Mouse (Mus musculus) hindbrain, embryonic 15.5 days (tissue): ENCODE measurements around the gene Ddx54. TPM values are rescaled to one million over a fixed set of nuclear protein-coding genes. Genes with fewer than 3 reads are reported as not detected.

ENCODE experiments used
- ATAC-seq: fragments of 200-750 bp; cut with Nextera tagmentation; 2 replicates; pipeline ENCODE4 v1.8.0; 2017; ENCODE audit warnings: low read depth, moderate number of reproducible peaks, moderate TSS enrichment; ENCODE audit not compliant: low FRiP score
- H3K27ac ChIP-seq: fragments of 300-500 bp; sonication (generic); replicated peaks from 2 replicates; pipeline ENCODE4 v1.5.1; 2015; ENCODE audit warnings: mild to moderate bottlenecking, inconsistent platforms
- H3K27me3 ChIP-seq: fragments of 300-500 bp; sonication (generic); 2 replicates; pipeline ENCODE4 v1.6.1; 2015; ENCODE audit warnings: control low read depth, inconsistent platforms
- H3K36me3 ChIP-seq: fragments of 300-500 bp; sonication (generic); 2 replicates; pipeline ENCODE4 v1.6.1; 2015; ENCODE audit warnings: control low read depth, inconsistent platforms
- H3K4me1 ChIP-seq: fragments of 300-500 bp; sonication (generic); replicated peaks from 2 replicates; pipeline ENCODE4 v1.6.1; 2015; ENCODE audit warnings: control low read depth, inconsistent platforms
- H3K4me2 ChIP-seq: fragments of 300-500 bp; sonication (generic); 2 replicates; pipeline ENCODE4 v1.6.1; 2015; ENCODE audit warnings: moderate library complexity, mild to moderate bottlenecking, inconsistent platforms
- H3K4me3 ChIP-seq: fragments of 300-500 bp; sonication (generic); 2 replicates; pipeline ENCODE4 v1.5.1; 2015; ENCODE audit warnings: mild to moderate bottlenecking, inconsistent platforms
- H3K9ac ChIP-seq: fragments of 300-500 bp; sonication (generic); 2 replicates; pipeline ENCODE4 v1.6.1; 2015; ENCODE audit warnings: inconsistent platforms
- H3K9me3 ChIP-seq: fragments of 300-500 bp; sonication (generic); 2 replicates; pipeline ENCODE4 v1.6.1; 2016; ENCODE audit warnings: control low read depth, inconsistent platforms
- WGBS: fragments of 180-500 bp; shearing (Covaris S2); methylation state at CpG from one replicate; pipeline ENCODE4 v1.1.7; 2015; 5-methylcytosine and 5-hydroxymethylcytosine counted together
- polyA plus RNA-seq: library from polyadenylated mRNA; unstranded; fragments of >200 nt; fragmentation: Nextera tagmentation; extraction: Ambion mirVana; gene quantifications from 2 replicates; pipeline ENCODE4 v1.2.1, GENCODE M21; 2015

Gene Ddx54
- polyA plus RNA-seq, 1 experiment from 2014 or later = 41.3 TPM

DNA sequence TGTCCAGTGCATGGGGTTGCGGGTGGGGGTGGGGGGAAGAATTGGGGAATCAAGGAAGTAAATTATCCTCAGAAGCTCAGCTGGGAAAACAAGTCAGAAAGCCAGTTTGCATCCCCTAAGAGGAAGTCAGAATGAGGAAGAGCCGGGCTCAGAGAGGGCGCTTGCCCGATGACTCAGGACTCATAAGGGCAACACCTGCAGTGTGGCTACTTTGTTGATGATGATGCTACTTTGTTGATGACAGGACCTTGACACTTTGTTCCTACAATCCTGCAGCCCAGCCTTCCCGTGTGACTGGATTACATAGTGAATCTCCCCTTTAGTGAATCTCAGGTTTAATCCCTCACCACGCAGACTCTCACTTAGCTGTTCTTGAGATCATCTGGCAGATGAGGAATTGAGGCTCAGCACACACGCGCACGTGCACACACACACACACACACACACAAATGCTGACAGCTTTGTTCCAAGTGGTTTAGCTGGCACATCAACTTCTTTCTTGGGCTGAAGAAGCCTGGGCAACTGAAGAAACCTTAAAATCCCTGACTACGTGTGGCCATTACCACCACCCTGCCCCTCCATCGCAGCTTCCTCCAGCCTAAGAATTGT lies 42.1 kb upstream of the Ddx54 start:
- H3K9me3 ChIP-seq = no peaks in the 10 kb centered on the region
- H3K9ac ChIP-seq = no peak overlapping the region
- peaks cover 69% of the 10 kb centered on the region for H3K4me1 ChIP-seq
- no peak overlapping the region; the same call in 1 of the 2 replicates for H3K27ac ChIP-seq
- no peak overlapping the region for H3K4me2 ChIP-seq
- H3K4me3 ChIP-seq = no peak overlapping the region
- WGBS = 80% methylated on average over 11 of the region's 11 CpGs
- H3K27me3 ChIP-seq = no peaks in the 10 kb centered on the region
- no peak for ATAC-seq
- no peaks in the 10 kb centered on the region for H3K36me3 ChIP-seq

GRCm38 (mm10) chr5:120571056-120571740 lies 41.3 kb upstream of the Ddx54 start:
- Histone ChIP-seq H3K4me2 (no peak overlapping the region), H3K27me3 (no peaks in the 10 kb centered on the region), H3K27ac (peak overlapping the region; percentile 60), H3K9me3 (no peaks in the 10 kb centered on the region), H3K4me3 (no peak overlapping the region), H3K9ac (no peak overlapping the region), H3K36me3 (no peaks in the 10 kb centered on the region), H3K4me1 (peaks cover 61% of the 10 kb centered on the region)
- no peak for ATAC-seq
- 38% methylated on average over 14 of the region's 14 CpGs for WGBS

DNA sequence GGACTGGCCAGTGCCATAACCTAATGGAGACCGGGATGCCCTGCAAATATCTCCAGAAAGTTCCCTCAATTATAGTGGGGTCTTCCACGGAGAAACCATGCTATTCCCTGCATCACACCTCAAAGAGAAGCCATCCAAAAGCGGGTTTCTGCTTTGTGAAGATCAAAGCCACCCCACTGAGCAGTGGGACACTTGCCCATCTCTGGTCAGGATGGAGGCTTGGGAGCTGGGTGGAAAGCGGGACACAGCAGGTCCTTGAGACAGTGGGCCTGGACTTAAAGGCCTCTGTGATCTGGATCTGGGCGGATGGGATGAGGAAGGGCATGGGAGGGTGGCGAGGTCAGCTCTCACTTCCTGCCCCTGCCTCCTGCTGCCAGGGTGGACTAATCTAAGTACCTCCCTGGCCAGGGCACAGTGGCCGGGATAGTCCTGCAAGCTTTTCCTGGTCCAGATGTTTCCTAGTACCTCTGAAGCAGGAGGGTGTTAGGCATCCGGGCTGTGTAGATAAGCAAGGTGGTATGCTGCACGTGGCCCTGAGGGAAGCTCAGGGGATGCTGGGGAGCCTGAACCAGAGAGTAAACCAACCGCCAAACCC lies 38.0 kb upstream of the Ddx54 start:
- H3K4me1 ChIP-seq = peaks cover 44% of the 10 kb centered on the region
- H3K27ac ChIP-seq = no peak overlapping the region
- no peak for ATAC-seq
- H3K9ac ChIP-seq = no peak overlapping the region
- no peaks in the 10 kb centered on the region for H3K9me3 ChIP-seq
- WGBS = 74% methylated on average over 10 of the region's 10 CpGs
- H3K27me3 ChIP-seq = no peaks in the 10 kb centered on the region
- no peak overlapping the region for H3K4me2 ChIP-seq
- no peaks in the 10 kb centered on the region for H3K36me3 ChIP-seq
- H3K4me3 ChIP-seq = no peak overlapping the region

DNA sequence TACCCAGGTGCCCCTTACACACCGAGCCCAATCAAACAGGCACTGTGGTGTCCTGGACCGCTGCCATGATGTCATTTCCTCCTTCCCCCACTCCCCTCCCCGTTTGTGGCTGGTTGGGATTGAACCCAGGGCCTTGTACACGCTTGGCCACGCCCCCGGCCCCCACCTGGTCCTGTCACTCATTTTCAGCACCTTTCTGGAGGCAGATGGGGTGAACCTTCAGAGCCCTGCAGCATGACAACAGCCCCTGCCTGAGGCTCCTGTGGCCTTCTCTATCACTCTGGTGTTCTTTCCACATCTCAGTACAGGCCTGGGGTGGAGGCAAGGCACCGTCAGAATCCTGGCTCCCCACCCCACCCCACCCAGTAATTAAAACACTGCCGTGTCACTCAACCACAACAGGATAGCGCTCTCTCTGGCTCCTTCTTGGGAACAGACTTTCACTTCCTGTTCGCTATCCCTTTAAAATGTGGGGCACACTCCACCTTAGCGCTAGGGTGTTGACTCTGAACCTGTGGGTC lies 35.7 kb upstream of the Ddx54 start:
- H3K4me1 ChIP-seq = peaks cover 30% of the 10 kb centered on the region
- no peak overlapping the region for H3K4me3 ChIP-seq
- no peak for ATAC-seq
- H3K9ac ChIP-seq = no peak overlapping the region
- H3K36me3 ChIP-seq = no peaks in the 10 kb centered on the region
- no peak overlapping the region for H3K4me2 ChIP-seq
- WGBS = 81% methylated on average over 11 of the region's 11 CpGs
- H3K9me3 ChIP-seq = no peaks in the 10 kb centered on the region
- no peak overlapping the region for H3K27ac ChIP-seq
- no peaks in the 10 kb centered on the region for H3K27me3 ChIP-seq

GRCm38 (mm10) chr5:120577935-120578441 lies 34.6 kb upstream of the Ddx54 start:
- Histone ChIP-seq H3K9me3 (no peaks in the 10 kb centered on the region), H3K27ac (peak overlapping the region; percentile 52; the same call in 1 of the 2 replicates), H3K4me3 (no peak overlapping the region), H3K4me1 (peaks cover 25% of the 10 kb centered on the region), H3K9ac (no peak overlapping the region), H3K36me3 (no peaks in the 10 kb centered on the region), H3K4me2 (no peak overlapping the region), H3K27me3 (no peaks in the 10 kb centered on the region)
- ATAC-seq = no peak
- 43% methylated on average over 10 of the region's 10 CpGs for WGBS

DNA sequence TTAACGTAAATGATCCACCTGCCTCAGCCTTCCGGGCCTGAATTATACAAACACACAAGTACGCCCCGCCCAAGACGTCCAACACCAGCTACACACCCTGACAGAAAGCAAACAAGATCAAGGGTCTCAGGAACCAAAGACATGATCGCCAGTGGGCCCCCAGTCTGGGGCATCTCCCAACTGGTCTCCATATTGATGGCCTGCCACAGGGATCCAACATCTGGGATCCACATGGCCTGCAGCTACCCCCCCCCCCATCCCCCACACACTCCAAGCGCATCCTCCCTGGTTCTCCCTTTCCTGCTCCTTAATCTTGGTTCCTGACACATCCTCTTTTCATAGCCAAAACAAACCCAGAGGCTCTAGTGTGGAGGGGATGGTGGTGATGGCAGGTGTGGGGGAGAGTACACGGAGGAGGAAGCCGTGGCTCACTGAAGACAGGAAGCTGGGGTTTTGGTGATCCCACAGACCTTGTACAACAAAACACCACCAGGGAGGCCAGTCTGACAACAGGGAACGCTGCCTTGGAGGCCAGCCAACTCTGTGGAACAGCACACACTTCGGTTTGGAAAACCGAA lies 33.9 kb upstream of the Ddx54 start:
- Histone ChIP-seq H3K9ac (no peak overlapping the region), H3K9me3 (no peaks in the 10 kb centered on the region), H3K4me2 (no peak overlapping the region), H3K4me3 (no peak overlapping the region), H3K4me1 (peaks cover 25% of the 10 kb centered on the region), H3K27me3 (no peaks in the 10 kb centered on the region), H3K27ac (peak overlapping the region; percentile 52), H3K36me3 (0 out of 2 replicates have a peak, but pooled peaks cover 2% of the 10 kb centered on the region)
- WGBS = 56% methylated on average over 12 of the region's 12 CpGs
- ATAC-seq = no peak

- Histone ChIP-seq H3K27ac (peak overlapping the region; percentile 52), H3K36me3 (0 out of 2 replicates have a peak, but pooled peaks cover 8% of the 10 kb centered on the region), H3K4me1 (peaks cover 25% of the 10 kb centered on the region), H3K9me3 (no peaks in the 10 kb centered on the region), H3K9ac (no peak overlapping the region), H3K4me2 (no peak overlapping the region), H3K27me3 (no peaks in the 10 kb centered on the region), H3K4me3 (no peak overlapping the region)
- 0 out of 2 replicates have a peak, but pooled peaks have one; percentile 36 for ATAC-seq
- 49% methylated on average over 26 of the region's 26 CpGs for WGBS
These were observed 33.2 kb upstream of the Ddx54 start for GRCm38 (mm10) chr5:120579211-120579897.

DNA sequence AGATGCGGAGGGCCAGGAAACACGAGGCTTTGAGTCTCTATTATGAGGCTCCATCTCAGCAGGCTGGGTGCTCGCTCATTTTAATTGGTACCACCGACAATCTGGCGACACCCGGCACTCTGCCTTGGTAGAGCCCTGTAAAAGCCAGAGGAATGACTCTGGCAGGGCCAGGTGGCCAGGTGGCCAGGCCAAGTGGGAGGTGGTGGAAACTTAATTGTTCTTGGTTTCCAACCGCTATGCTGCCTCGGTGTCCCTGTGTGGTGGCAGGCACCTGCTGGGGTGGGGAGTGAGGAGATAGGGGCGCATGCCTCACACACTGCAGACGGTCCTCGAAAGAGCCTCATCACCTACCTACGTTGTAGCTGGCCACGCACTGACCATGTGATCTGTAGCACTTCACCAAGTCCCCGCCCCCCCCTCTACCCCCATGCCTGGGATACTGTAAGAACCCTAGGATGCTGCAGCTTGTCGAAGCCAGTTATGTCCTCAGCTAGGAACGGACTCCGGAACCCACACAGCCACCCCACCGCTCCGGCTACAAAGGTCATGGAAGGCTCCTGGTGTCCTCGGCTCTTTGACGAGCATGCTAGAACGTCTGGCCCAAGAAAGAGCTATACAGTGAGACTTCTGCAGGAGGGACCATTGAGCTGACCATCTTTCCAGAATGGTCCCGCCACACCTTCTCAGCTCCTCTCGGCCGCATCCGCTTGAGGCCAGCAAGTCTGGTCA lies 32.5 kb upstream of the Ddx54 start:
- H3K9ac ChIP-seq = no peak overlapping the region

DNA sequence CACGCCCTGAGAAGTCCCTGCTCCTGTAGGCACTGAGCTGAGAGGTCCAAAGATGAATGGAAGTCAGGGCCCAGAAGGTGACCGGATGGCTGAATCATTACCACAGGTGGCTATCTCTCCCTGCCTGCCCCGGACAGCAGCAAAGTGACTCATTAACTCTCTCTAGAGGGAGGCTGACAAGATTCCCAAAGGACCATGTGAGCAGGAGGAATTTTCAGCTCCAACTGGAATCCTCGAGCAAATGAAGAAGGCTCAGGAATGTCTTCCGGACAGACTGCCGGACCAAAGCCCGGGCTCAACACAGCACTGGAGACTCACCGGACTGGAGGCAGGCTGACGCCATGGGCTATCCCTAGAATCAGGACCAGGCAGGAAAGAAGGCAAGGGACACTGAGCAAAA lies 30.5 kb upstream of the Ddx54 start:
- no peaks in the 10 kb centered on the region for H3K9me3 ChIP-seq
- H3K9ac ChIP-seq = no peak overlapping the region
- H3K27ac ChIP-seq = no peak overlapping the region
- H3K4me1 ChIP-seq = peaks cover 39% of the 10 kb centered on the region
- no peaks in the 10 kb centered on the region for H3K27me3 ChIP-seq
- no peak overlapping the region for H3K4me3 ChIP-seq
- 76% methylated on average over 9 of the region's 9 CpGs for WGBS
- H3K36me3 ChIP-seq = 0 out of 2 replicates have a peak, but pooled peaks cover 8% of the 10 kb centered on the region
- no peak overlapping the region for H3K4me2 ChIP-seq
- ATAC-seq = no peak

More for the DNA sequence above, 32.5 kb upstream of the Ddx54 start:
- Histone ChIP-seq H3K36me3 (0 out of 2 replicates have a peak, but pooled peaks cover 8% of the 10 kb centered on the region), H3K27ac (peak overlapping the region; percentile 18; the same call in 1 of the 2 replicates), H3K27me3 (no peaks in the 10 kb centered on the region), H3K9me3 (no peaks in the 10 kb centered on the region), H3K4me3 (no peak overlapping the region), H3K4me1 (peaks cover 28% of the 10 kb centered on the region), H3K4me2 (no peak overlapping the region)
- 71% methylated on average over 26 of the region's 26 CpGs for WGBS
- 0 out of 2 replicates have a peak, but pooled peaks have one; percentile 28 for ATAC-seq

- Histone ChIP-seq H3K27ac (no peak overlapping the region), H3K9ac (no peak overlapping the region), H3K4me1 (peaks cover 44% of the 10 kb centered on the region), H3K27me3 (no peaks in the 10 kb centered on the region), H3K4me2 (no peak overlapping the region), H3K36me3 (0 out of 2 replicates have a peak, but pooled peaks cover 8% of the 10 kb centered on the region), H3K9me3 (no peaks in the 10 kb centered on the region), H3K4me3 (no peak overlapping the region)
- 94% methylated on average over 4 of the region's 4 CpGs for WGBS
- no peak for ATAC-seq
These were observed 29.0 kb upstream of the Ddx54 start for GRCm38 (mm10) chr5:120583511-120583910.

DNA sequence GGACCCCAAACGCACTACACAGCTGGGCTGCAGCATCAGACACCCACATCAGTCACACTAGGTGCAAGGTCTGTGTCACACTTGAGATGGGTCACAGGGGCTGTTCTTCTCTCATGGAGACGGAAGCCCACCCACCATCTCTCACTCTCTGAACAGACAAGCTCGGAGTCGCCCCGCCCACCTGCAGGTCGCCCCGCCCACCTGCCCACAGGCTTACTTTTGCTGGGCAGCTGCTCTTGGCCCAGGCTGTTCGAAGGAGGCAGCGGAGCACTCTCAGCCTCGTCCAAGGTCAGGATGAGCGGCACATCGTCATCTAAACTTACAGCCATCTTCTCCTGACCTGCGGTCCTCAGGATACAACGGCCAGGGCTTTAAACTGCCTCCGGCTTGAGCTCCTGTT lies 27.6 kb upstream of the Ddx54 start:
- H3K4me1 ChIP-seq = peaks cover 36% of the 10 kb centered on the region
- no peak overlapping the region for H3K9ac ChIP-seq
- 0 out of 2 replicates have a peak, but pooled peaks cover 8% of the 10 kb centered on the region for H3K36me3 ChIP-seq
- H3K27me3 ChIP-seq = no peaks in the 10 kb centered on the region
- no peak for ATAC-seq
- WGBS = 42% methylated on average over 15 of the region's 15 CpGs
- no peak overlapping the region for H3K27ac ChIP-seq
- no peak overlapping the region for H3K4me2 ChIP-seq
- H3K9me3 ChIP-seq = no peaks in the 10 kb centered on the region
- no peak overlapping the region for H3K4me3 ChIP-seq
